Mouse (Mus musculus): ENCODE data around the gene Nt5dc2.

Gene Nt5dc2

DNA sequence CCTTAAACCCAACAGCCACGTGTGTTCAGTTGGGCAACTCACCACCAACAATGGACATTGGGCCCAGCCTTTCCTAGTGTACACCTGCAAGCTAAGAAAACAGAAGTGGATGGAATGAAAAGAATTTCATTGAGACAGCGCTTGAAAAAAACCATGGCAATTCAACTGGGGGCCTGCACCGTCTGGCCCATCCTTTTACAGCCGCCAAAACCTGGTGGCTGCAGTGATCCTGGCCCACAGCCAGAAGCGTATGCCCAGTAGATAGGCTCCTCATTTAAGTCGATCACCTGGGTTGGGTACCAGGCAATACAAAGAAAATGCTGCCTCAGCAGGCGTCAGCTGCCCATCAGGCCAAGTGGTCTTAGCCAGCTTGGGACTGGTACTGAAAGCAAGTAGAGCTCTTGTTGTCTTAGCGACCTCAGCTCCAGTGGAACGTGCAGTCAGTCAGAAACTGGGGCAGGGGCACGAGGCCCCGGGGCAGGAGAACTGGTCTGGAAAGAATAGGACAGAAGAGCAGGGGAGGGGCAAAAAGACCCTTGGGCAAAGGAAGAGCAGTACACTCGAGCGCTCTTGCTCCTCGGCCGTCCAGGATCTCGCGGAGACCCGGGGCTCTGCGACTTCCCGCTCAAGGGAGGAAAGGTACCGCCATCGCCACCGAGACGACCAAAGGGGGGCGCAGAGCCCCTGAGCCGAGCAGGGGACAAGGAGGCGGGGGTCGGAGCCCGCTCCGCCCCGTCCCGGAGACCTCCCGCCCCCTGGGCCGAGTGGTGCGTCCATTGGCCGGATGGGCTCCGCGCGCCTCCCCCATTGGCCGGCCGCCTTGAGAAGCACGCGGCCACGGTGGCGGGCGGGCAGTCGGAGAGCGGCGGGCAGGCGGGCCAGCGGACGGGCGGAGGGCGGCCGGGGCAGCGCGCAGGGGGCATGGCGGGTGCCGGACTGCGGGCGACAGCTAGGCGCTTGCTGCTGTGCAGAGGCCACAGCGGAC lies at the start of gene Nt5dc2:
Gene Nt5dc2, plus strand, starts transcription at position 818 of the 985 bp plus-strand sequence.
- peak; percentile 99 for DNase-seq

DNA sequence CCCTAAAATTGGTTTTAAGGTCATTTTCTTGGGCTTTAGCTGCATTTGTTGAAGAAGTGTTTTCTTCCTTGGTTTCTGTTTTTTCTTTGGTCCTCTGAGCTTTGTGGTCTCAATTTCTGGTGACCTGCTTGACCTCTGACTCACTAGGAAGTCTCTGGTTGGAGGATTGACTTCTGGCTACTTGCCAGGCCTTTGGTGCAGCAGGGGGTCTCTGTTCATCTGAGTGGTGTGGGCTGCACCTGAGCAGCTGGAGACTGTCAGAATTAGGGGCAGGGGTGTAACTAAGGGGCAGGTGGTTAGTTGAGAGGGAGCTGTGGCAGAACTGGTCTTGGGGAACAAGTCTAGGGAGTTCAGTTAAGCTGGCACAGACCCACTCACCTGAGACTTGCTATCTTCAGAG lies 49.7 kb upstream of the Nt5dc2 start:
- no peak for DNase-seq

DNA sequence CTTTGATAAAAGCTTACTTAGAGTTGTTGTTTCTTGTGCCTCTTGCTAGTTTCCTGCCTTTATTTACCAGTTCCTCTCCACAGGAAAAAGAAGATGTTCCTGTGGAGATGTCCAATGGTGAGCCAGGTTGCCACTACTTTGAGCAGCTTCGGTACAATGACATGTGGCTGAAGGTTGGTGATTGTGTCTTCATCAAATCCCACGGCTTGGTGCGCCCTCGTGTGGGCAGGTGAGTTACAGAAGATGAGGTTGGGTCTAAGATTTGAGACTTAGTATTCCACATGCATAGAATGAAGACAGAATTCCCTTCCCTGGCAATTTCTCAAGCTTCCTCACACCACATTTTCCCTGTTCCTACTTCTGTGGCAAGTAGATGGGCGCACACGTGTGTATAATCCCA lies 43.4 kb upstream of the Nt5dc2 start:
- no peak for DNase-seq

DNA sequence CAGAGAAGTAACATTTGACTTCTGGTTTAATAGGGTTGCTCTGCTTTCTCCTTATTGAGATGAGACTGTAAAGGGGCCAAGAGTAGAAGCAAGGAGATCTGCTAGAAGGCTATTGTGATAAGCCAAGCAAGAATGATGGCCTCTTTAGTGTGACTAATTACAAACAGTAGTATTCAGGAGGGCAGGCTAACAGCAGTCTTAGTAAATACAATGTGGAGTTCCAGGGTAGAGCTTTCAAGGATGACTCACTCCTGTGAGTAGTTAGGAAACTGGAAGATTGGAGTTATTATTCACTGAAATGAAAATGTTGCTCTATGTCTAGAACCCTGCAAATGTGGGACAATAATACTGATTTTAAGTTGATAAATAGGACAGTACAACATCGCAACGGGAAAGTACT lies 42.3 kb upstream of the Nt5dc2 start:
- no peak for DNase-seq

DNA sequence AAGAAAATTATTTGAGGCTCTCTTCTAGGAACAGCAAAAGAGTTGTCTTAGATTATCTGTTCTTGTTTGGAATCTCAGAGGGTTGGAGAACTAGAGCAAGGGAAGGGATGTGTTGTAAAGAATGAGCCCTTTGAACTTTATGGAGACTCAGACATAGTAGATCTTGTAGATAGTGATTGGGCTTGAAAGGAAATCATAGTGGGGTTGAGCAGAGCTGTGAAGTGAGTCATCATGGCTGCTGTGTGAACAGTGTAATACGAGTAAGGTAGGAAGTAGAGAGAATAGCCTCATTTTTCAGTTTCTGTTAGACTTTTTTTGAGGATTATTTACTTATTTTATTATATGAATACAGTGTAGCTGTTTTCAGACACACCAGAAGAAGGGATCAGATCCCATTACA lies 40.9 kb upstream of the Nt5dc2 start:
- DNase-seq, result no peak

DNA sequence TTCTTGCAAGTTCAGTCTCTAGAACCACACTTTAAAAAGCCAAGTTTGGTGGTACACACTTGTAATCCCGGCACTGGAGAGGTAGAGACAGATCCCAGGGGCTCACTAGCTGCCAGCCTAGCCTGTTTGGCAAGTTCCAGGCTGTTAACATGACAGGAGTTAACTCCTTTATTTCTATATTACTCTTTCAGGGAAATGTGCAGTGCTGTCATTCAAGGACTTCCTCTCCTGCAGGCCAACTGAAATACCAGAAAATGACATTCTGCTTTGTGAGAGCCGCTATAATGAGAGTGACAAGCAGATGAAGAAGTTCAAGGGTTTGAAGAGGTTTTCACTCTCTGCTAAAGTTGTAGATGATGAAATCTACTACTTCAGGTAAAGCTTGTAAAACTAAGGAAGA lies 25.7 kb upstream of the Nt5dc2 start:
- no peak for DNase-seq

DNA sequence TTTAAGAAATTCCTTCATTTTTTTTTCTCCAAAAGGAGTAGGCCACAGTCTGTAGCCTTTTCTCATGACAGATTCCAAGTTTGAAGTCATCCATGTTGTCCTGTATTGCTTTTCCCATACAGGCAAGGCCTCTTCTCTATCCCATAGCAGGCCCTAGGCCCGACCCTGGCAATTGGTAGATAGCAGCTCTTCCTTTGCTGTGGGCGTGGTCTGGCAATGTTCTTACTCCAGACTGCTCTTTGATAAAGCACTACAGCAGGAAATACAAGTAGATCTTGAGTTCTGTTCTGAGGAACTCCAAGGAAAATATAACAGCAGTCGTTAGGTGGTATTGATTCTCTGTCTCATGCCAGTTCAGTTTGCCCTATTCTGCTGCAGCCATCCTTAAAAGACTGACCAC lies 20.2 kb upstream of the Nt5dc2 start:
- DNase-seq, result no peak

DNA sequence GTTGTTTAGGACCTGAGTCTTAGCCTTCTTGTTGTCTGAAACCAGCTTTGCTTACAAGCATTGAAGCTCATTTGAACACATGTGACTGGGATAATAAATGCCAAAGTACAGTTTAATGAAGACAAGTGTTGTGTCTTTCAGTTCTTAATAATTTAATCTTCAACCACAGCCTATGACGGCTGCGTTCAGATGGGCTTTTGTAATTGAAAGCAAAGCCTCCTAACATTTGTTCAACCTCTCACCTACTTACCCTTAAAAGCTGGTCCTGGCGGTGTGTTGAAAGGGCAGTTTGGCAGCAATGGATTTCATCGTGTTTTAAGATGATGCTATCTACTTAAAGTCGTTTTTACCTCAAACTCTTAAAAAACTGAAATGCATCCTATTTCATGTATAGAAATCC lies 18.7 kb upstream of the Nt5dc2 start:
- DNase-seq, result no peak

DNA sequence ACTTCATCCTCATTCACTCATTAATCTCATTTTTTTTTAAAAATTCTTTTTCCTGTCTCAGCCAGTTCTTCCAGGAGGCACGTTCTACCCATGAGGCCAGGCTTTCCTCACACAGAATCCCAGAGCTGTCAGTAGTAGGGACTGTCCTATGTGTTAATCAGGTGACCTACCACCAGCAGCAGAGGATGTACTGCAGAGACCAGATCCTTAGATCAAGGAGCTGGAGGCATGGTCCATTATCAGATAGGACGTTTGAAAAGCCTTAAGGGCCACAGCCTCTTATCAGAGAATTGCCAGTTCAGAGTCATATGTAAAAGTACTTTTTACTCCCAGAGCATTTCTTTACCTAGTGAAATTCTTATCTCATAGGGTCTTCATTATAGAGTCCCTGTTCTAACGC lies 16.8 kb upstream of the Nt5dc2 start:
- no peak for DNase-seq

DNA sequence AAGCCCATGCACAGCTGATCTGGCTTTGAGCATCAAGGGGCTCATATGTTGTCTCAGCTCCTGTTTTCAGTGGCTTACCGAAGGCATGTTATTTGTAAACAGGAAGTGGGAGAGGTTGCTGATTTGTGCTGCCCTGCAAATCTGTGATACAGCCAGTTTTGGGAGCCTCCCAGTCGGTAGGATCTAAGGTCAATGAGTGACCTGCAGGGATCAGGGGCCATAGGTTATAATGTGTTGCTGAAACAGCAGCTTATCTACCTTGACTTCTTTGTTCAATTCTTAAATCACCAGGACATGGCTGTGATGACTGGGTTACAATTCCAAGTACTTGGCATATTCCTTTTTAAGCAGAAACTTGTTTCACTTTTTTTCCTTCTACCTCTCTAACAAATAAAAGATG lies 15.3 kb upstream of the Nt5dc2 start:
- no peak for DNase-seq

DNA sequence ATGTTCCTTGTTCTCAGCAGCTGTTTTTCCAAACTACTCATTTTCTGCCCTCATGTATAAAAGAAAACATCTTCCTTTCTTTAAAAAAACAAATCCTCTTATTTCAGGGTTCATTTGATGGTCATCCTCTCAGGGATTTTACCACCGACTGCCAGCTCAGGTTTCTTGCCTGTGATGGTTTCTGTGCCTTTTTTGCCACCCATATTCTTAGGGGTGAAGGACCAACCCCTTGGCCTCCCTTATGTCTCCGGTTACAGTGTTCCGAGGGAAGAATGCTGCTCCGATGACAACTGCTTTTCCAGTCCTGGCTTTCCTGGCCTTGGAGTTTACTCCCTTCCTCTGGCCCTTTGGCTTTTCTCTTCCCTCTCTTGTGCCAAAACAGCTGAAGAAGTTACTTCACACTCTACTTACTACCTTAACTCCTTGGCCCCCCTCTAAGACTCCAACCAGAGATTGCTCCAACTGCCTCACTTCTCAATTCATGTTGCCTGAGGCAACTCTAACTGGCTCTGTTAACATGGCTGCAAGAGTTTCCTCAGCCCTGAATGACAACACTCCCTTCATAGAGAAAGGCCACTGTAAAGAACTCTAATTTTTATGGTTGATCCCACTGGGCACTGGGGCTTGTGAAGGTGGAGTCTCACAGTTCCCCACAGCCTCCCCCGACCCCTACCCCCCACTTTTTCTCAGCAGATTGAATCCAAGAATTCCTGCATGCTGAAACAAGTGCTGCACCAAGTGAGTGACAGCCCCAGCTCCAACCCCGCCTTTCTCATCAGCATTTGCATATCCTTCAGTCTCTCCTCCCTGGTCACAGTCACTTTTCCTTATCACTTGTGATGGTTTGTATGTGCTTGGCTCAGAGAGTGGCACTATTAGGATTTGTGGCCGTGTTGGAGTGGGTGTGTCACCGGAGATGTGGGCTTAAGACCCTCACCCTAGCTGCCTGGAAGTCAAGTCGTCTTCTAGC lies 5.5 kb upstream of the Nt5dc2 start:
- peak; percentile 88 for DNase-seq

DNA sequence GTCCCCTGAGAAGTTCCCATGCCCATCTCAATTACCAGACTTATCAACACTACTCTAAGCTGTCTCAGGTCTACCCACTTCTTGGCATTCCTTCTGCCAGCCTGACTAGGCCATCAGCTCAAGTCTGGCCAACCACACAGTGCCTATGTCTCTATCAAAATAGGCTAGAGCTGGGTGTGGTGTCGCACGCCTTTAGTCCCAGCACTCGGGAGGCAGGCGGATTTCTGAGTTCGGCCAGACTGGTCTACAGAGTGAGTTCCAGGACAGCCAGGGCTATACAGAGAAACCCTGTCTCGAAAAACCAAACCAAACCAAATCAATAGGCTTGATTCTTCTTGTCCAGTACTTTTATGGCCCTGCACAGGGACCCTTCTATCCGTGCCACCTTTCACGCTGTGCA lies 4.0 kb upstream of the Nt5dc2 start:
- DNase-seq, result peak; percentile 88

DNA sequence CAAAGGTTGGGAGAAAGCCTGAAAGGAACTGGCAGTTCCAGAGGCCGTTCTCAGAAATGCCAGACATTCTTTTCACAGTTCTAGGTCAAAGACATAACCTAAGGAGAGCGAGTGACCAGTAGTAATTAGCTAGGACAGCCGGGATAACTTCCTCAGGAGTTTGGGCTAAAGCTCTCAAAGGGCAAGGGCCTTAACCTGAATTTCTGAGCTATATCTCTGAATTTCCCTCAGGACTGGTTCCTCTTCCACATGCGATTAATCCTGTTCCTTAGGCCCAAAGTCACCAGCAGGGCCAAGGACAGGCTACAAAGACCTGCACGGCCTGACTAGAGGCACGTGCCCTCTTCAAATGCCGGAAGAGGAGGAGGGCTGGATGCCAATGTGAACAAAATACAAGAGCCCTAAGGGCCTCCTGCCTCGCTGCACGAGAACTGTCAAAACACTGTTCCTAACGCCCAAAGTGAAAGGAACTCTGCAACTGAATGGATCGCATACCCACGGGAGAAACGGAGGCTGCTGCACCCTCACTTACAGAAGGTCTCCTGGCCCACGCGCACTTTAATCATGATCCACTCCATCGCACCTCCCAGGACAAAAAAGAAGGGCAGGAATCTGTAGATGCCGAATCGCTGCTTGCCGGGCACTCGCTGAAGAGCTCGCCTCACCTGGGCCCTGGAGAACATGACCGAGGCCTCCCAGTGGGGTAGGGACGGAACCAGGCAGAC lies 2.6 kb upstream of the Nt5dc2 start:
- peak; percentile 97 for DNase-seq

DNA sequence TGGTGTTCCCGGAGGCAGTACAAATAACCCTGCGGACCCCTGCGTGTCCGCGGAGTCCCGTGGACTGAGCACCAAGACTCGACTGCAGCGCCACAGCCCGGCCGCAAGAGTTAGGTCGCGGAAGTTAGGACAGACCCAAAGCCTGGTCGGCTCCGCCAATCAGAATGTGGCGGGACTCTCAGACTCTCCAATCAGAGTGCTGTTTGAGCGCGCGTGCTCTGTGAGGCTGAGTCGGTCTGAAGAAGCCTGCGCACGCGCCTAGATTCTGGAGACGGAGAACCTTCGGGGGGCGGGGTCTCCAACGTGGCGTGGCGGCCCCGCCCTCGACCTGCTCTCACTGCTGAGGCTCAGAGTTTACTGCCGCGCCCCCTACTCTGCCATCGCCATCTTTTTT lies 2.0 kb upstream of the Nt5dc2 start, which contains the start of gene Smim4:
Gene Smim4, minus strand, starts transcription at position 131 of the 394 bp plus-strand sequence.
- peak; percentile 100 for DNase-seq

DNA sequence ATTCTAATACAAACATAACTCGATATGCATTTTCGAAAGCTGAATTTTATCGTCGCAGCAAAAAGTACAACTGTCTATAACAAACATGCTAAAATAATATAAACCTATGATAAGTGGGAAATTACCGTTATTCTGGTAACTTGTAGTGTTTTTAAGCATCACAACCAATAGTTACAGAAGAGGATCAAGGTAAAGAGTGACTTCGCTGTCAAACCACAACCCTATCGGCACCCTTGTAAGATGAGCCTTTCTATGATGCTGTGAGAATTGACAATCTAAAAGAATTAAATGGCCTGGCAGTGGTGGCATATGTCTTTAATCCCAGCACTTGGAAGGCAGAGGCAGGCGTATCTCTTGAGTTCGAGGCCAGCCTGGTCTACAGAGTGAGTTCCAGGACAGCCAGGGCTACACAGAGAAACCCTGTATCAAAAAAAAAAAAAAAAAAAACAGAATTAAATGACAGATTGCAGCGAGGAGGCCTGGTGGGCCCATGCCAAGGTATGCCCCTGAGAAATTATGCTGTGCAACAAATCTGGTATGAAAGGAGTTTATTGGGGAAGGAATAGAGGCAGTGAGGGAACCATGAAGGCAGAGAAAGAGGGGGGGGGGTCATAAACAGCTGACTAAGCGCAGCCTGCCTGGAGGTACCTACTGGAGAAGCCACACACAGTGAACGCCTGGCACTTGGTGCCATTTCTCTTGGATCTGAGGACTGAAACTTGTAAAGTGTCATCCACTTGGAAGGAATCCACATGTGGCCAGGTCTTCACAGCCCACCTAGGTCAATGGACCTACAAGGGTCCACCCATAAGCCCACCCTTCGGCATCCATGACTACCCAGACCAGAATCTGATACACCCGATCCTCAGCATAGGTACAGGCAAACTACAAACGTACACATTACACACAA lies 1.3 kb upstream of the Nt5dc2 start:
- DNase-seq, result peak; percentile 94

DNA sequence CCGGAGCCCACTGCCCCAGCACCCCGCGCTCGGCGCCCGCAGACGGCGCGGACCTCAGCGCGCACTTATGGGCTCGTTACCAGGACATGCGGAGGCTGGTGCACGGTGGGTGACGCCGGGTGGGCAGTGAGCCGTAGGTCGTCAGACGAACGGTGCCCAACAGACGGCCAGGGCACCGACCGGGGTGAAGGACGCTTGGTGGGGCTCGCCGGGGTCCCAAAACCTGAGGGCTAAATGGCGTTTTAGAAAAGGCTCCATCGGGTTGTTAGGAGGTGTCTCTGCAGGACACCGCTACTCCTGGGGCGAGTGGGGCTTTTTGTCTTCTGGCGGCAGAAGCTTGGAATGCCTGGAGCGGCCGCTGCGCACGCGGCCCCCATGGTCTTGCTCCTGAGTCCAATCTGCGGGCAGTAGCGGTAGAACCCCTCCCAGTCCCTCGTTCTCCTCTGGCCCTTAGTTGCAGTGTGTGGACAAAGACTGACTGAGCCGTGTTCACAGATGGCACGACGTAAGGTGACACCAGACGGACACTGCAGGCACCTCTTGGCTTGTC lies 494 bp downstream of the Nt5dc2 start:
- DNase-seq, result peak; percentile 94

DNA sequence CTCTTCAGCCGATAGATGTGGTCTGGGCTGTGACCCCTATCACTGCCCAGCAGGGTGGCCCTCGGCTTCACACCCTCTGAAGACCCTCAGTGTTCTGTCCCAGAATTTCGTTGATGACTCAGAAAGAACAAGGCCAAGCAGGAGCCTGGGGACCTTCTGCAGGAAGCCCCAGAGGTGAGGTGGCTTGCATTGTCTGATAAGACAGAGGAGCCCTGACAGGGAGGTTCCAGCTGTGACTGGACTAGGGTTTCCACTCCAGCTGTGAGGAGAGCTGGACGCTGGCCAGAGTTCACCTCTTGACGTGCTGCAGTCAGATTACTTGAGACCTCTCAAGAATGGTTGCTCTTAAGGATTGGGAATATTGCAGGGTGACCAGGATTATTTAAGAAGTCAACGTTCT lies 1.2 kb downstream of the Nt5dc2 start:
- peak; percentile 95 for DNase-seq

DNA sequence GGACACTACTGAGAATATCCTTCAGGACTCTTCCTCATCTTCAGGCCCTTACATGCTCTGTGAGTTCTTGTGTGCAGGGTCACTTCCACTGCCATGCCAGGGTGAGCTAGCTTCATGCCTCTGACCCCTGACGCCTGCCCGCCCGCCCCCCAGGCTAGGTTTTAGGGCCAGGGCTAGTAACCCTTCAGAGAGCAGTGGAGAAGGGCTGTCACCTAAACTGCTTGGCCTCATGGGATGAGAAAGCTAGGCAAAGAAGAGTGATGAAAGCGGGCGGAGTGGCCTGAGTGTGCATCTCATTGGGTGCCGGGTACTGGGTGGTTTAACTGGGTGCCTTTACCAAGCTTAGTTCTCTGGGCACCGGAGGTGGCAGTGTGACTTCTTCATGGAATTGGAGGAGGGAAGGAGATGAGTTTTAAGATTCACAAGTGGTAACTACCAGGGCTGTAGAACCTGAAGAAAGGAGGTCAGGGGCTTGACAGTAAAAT lies 1.7 kb downstream of the Nt5dc2 start:
- peak; percentile 89 for DNase-seq

DNA sequence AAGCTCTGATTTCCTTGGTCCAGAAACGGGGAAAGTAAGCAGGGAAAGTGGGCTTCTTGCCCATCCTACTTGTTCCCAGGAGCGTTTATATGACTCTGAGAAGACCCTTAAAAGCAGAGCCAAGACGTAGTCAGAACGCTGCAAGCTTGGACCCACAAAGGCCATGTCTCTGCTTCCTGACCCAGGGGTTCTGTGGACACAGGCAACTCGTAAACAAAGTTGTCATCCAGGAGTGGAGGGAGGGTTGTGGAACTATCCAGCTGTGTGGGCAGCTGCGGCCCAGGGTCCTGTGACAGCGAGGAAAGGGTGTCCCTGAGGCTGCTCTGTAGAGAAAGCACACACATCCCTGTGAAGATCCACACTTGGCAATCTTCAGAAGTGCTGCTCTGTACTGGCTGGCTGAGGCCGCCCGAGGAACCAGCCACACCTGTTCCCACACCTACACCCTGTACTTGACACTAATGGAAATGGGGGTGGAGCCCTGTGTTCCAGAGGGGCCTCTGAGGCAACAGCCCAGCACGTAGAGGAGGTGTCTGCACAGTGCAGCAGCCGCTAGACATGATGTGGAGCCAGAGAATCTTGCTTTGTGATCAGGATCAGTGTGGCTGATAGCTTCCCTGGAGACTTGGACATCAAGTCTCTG lies 2.3 kb downstream of the Nt5dc2 start:
- peak; percentile 93 for DNase-seq

All from heart, adult 11 months (tissue).